Mouse (Mus musculus) cerebellum, adult 2 months (tissue): ENCODE data around the gene Gm26620.

Experiments used
- CTCF ChIP-seq: fragments of 200-500 bp; IDR thresholded peaks from 2 replicates; pipeline ENCODE4 v1.5.1; 2011; ENCODE audit warnings: low read depth, mild to moderate bottlenecking, control low read depth, low read length, moderate library complexity, borderline replicate concordance; ENCODE audit not compliant: insufficient read depth
- POLR2A ChIP-seq: fragments of 200-500 bp; IDR thresholded peaks from 2 replicates; pipeline ENCODE4 v1.6.1; 2011; ENCODE audit warnings: low read length, control low read depth, borderline replicate concordance; ENCODE audit not compliant: insufficient read depth

DNA sequence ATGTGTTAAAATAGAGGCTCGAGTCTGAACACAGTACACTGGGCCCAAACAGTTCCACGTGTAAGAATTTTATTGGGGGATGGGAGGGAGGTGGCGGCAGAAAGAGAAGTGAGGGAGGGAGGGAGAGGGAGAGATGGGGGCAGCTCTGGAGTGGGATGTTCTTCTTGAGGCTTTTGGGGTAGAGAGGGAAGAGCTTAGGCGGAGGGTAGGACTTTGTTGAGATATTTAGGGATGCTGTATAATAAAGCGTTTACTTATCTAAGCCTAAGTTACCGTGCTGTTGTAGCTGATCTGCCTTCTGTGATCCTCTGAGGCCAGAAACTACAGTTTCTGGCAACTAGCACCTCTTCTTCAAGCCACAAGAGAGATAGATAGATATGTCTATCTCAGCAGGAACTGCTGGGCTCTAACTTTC lies 1.2 kb downstream of the Gm26620 start:
- TF ChIP-seq CTCF (no peak), POLR2A (no peak)
